Mouse (Mus musculus): ENCODE data around the gene Exoc3l4. TPM values are rescaled to one million over a fixed set of nuclear protein-coding genes. Genes with fewer than 3 reads are reported as not detected.

Gene Exoc3l4
- polyA plus RNA-seq (2015; fragmentation: Nextera tagmentation; extraction: Ambion mirVana) = 15.5 and 18.6 TPM in 2 replicates

- peak within 1 kb of the TSS; percentile 49 for H3K4me3 ChIP-seq (replicated peaks)
- peaks cover 66% of the 10 kb centered on the region for H3K4me1 ChIP-seq (replicated peaks)
- peak within 1 kb of the TSS; percentile 45; the same call in 1 of the 2 replicates for H3K9ac ChIP-seq
- H3K4me2 ChIP-seq = peak within 1 kb of the TSS; percentile 59
- peak within 1 kb of the TSS; percentile 73 for H3K27ac ChIP-seq
- ATAC-seq (ENCODE audit: low read depth) (peak; percentile 58), DNase-seq (no peak)
- WGBS (ENCODE audit: insufficient replicate concordance) = 6% methylated on average over 17 of the region's 17 CpGs
- H3K36me3 ChIP-seq = no peaks in the 10 kb centered on the region
- H3K27me3 ChIP-seq = peaks cover 68% of the 10 kb centered on the region
- H3K9me3 ChIP-seq (replicated peaks) = no peaks in the 10 kb centered on the region
Observed at GRCm38 (mm10) chr12:111416921-111417779, at the start of gene Exoc3l4. Gene Exoc3l4 (plus strand): TSS chr12:111417017.

- no peaks in the 10 kb centered on the region for H3K27me3 ChIP-seq
- ATAC-seq (ENCODE audit: low read depth) (no peak), DNase-seq (no peak)
- H3K4me2 ChIP-seq = no peak overlapping the region
- WGBS (ENCODE audit: insufficient replicate concordance) = 59% methylated on average over 7 of the region's 7 CpGs
- no peak overlapping the region for H3K9ac ChIP-seq
- no peaks in the 10 kb centered on the region for H3K9me3 ChIP-seq (replicated peaks)
- H3K36me3 ChIP-seq = no peaks in the 10 kb centered on the region
- H3K4me3 ChIP-seq (replicated peaks) = no peak overlapping the region
- peaks cover 64% of the 10 kb centered on the region for H3K4me1 ChIP-seq (replicated peaks)
- H3K27ac ChIP-seq = no peak overlapping the region
Observed at GRCm38 (mm10) chr12:111367065-111367464, 49.8 kb upstream of the Exoc3l4 start.

- Histone ChIP-seq H3K4me3 (replicated peaks) (no peak overlapping the region), H3K9me3 (replicated peaks) (no peaks in the 10 kb centered on the region), H3K4me1 (replicated peaks) (peaks cover 63% of the 10 kb centered on the region), H3K27me3 (peaks cover 6% of the 10 kb centered on the region), H3K36me3 (no peaks in the 10 kb centered on the region), H3K9ac (no peak overlapping the region), H3K4me2 (no peak overlapping the region), H3K27ac (no peak overlapping the region)
- 24% methylated on average over 4 of the region's 4 CpGs for WGBS (ENCODE audit: insufficient replicate concordance)
- DNase-seq (peak; percentile 58), ATAC-seq (ENCODE audit: low read depth) (peak; percentile 80)
Observed at GRCm38 (mm10) chr12:111370249-111370648, 46.6 kb upstream of the Exoc3l4 start.

- DNase-seq = no peak
Observed at GRCm38 (mm10) chr12:111371905-111372304, 44.9 kb upstream of the Exoc3l4 start.

GRCm38 (mm10) chr12:111373411-111373810 lies 43.4 kb upstream of the Exoc3l4 start:
- Histone ChIP-seq H3K9ac (no peak overlapping the region), H3K9me3 (replicated peaks) (no peaks in the 10 kb centered on the region), H3K4me1 (replicated peaks) (peaks cover 66% of the 10 kb centered on the region), H3K27ac (0 out of 2 replicates have a peak overlapping the region, but pooled peaks have one; percentile 32), H3K36me3 (no peaks in the 10 kb centered on the region), H3K4me3 (replicated peaks) (no peak overlapping the region), H3K27me3 (peaks cover 37% of the 10 kb centered on the region), H3K4me2 (peak overlapping the region; percentile 15; the same call in 1 of the 2 replicates)
- DNase-seq (no peak), ATAC-seq (ENCODE audit: low read depth) (no peak)
- 64% methylated on average over 6 of the region's 6 CpGs for WGBS (ENCODE audit: insufficient replicate concordance)

More at GRCm38 (mm10) chr12:111371905-111372304, 44.9 kb upstream of the Exoc3l4 start:
- Histone ChIP-seq H3K9ac (no peak overlapping the region), H3K27me3 (peaks cover 22% of the 10 kb centered on the region), H3K4me3 (replicated peaks) (no peak overlapping the region), H3K27ac (no peak overlapping the region), H3K4me2 (no peak overlapping the region), H3K9me3 (replicated peaks) (no peaks in the 10 kb centered on the region), H3K4me1 (replicated peaks) (peaks cover 68% of the 10 kb centered on the region), H3K36me3 (no peaks in the 10 kb centered on the region)
- no peak for ATAC-seq (ENCODE audit: low read depth)
- WGBS (ENCODE audit: insufficient replicate concordance) = 60% methylated on average over 7 of the region's 7 CpGs

GRCm38 (mm10) chr12:111374727-111375126 lies 42.1 kb upstream of the Exoc3l4 start:
- 64% methylated on average over 10 of the region's 10 CpGs for WGBS (ENCODE audit: insufficient replicate concordance)
- peaks cover 57% of the 10 kb centered on the region for H3K4me1 ChIP-seq (replicated peaks)
- H3K4me2 ChIP-seq = peak overlapping the region; percentile 81
- no peaks in the 10 kb centered on the region for H3K36me3 ChIP-seq
- ATAC-seq (ENCODE audit: low read depth) = no peak
- H3K27ac ChIP-seq = no peak overlapping the region
- H3K27me3 ChIP-seq = peaks cover 51% of the 10 kb centered on the region
- DNase-seq = no peak
- H3K9me3 ChIP-seq (replicated peaks) = no peaks in the 10 kb centered on the region
- H3K4me3 ChIP-seq (replicated peaks) = 0 out of 2 replicates have a peak overlapping the region, but pooled peaks have one; percentile 75
- H3K9ac ChIP-seq = no peak overlapping the region

- Histone ChIP-seq H3K4me2 (peak overlapping the region; percentile 81), H3K9me3 (replicated peaks) (no peaks in the 10 kb centered on the region), H3K9ac (peak overlapping the region; percentile 41; the same call in 1 of the 2 replicates), H3K4me1 (replicated peaks) (peaks cover 48% of the 10 kb centered on the region), H3K27ac (peak overlapping the region; percentile 19; the same call in 1 of the 2 replicates), H3K36me3 (no peaks in the 10 kb centered on the region), H3K27me3 (peaks cover 57% of the 10 kb centered on the region), H3K4me3 (replicated peaks) (peak overlapping the region; percentile 75)
- DNase-seq (no peak), ATAC-seq (ENCODE audit: low read depth) (no peak)
- 64% methylated on average over 12 of the region's 12 CpGs for WGBS (ENCODE audit: insufficient replicate concordance)
Observed at GRCm38 (mm10) chr12:111375559-111375958, 41.3 kb upstream of the Exoc3l4 start.

- no peaks in the 10 kb centered on the region for H3K36me3 ChIP-seq
- DNase-seq (no peak), ATAC-seq (ENCODE audit: low read depth) (no peak)
- peak overlapping the region; percentile 75 for H3K4me3 ChIP-seq (replicated peaks)
- H3K27me3 ChIP-seq = peaks cover 62% of the 10 kb centered on the region
- WGBS (ENCODE audit: insufficient replicate concordance) = 15% methylated on average over 6 of the region's 6 CpGs
- no peaks in the 10 kb centered on the region for H3K9me3 ChIP-seq (replicated peaks)
- peak overlapping the region; percentile 19; the same call in 1 of the 2 replicates for H3K27ac ChIP-seq
- H3K4me1 ChIP-seq (replicated peaks) = peaks cover 43% of the 10 kb centered on the region
- peak overlapping the region; percentile 79; the same call in 1 of the 2 replicates for H3K9ac ChIP-seq
- peak overlapping the region; percentile 81 for H3K4me2 ChIP-seq
Observed at GRCm38 (mm10) chr12:111376053-111376452, 40.8 kb upstream of the Exoc3l4 start.

GRCm38 (mm10) chr12:111376826-111377331 lies 39.9 kb upstream of the Exoc3l4 start:
- peak overlapping the region; percentile 81 for H3K4me2 ChIP-seq
- H3K27ac ChIP-seq = peak overlapping the region; percentile 81
- no peaks in the 10 kb centered on the region for H3K36me3 ChIP-seq
- DNase-seq (peak; percentile 9), ATAC-seq (ENCODE audit: low read depth) (peak; percentile 19)
- H3K9ac ChIP-seq = peak overlapping the region; percentile 79
- under 1% methylated on average over 48 of the region's 49 CpGs for WGBS (ENCODE audit: insufficient replicate concordance)
- H3K4me1 ChIP-seq (replicated peaks) = peaks cover 37% of the 10 kb centered on the region
- H3K4me3 ChIP-seq (replicated peaks) = peak overlapping the region; percentile 75
- H3K9me3 ChIP-seq (replicated peaks) = no peaks in the 10 kb centered on the region
- peaks cover 70% of the 10 kb centered on the region for H3K27me3 ChIP-seq

GRCm38 (mm10) chr12:111377376-111377973 lies 39.3 kb upstream of the Exoc3l4 start, which contains the start of gene Cdc42bpb:
Gene Cdc42bpb (minus strand): TSS chr12:111377718.
- Histone ChIP-seq H3K4me1 (replicated peaks) (peaks cover 36% of the 10 kb centered on the region), H3K4me2 (peak within 1 kb of the TSS; percentile 81), H3K9me3 (replicated peaks) (no peaks in the 10 kb centered on the region), H3K4me3 (replicated peaks) (peak within 1 kb of the TSS; percentile 75), H3K9ac (peak within 1 kb of the TSS; percentile 79), H3K27me3 (peaks cover 73% of the 10 kb centered on the region), H3K36me3 (no peaks in the 10 kb centered on the region), H3K27ac (peak within 1 kb of the TSS; percentile 81)
- peak; percentile 57 for DNase-seq
- peak; percentile 88 for ATAC-seq (ENCODE audit: low read depth)
- under 1% methylated on average over 94 of the region's 94 CpGs for WGBS (ENCODE audit: insufficient replicate concordance)

GRCm38 (mm10) chr12:111377986-111378490 lies 38.8 kb upstream of the Exoc3l4 start:
- Histone ChIP-seq H3K4me3 (replicated peaks) (peak overlapping the region; percentile 75), H3K9ac (peak overlapping the region; percentile 60), H3K4me1 (replicated peaks) (peaks cover 36% of the 10 kb centered on the region), H3K27me3 (peaks cover 77% of the 10 kb centered on the region), H3K4me2 (peak overlapping the region; percentile 81), H3K27ac (peak overlapping the region; percentile 37), H3K9me3 (replicated peaks) (no peaks in the 10 kb centered on the region), H3K36me3 (no peaks in the 10 kb centered on the region)
- 1% methylated on average over 32 of the region's 32 CpGs for WGBS (ENCODE audit: insufficient replicate concordance)
- peak; percentile 29; the same call in 1 of the 2 replicates for ATAC-seq (ENCODE audit: low read depth)
- DNase-seq = no peak
